Mouse (Mus musculus) cerebellum, adult 11 months (tissue): ENCODE measurements at regions not wholly inside any gene's neighbourhood (a gene's known extent, or its start where the extent isn't known, plus 50 kb on each side); places are given as distances from the start of the nearest gene placed in this dataset.
A peak's percentile ranks its signal among the peaks of the same experiment; 100 is the strongest.

Experiments
- DNase-seq: peaks from one replicate; pipeline ENCODE4 v3.0.0; 2022

- DNase-seq = no peak
Measured at GRCm38 (mm10) chr2:174848981-174849681, 88.7 kb downstream of the Edn3 start.

GRCm38 (mm10) chr2:174850860-174851259, 90.4 kb downstream of the Edn3 start:
- DNase-seq = no peak

- peak; percentile 5 for DNase-seq
Measured at GRCm38 (mm10) chr2:174851525-174852330, 91.3 kb downstream of the Edn3 start.

GRCm38 (mm10) chr2:174853786-174854185, 93.4 kb downstream of the Edn3 start:
- DNase-seq = no peak

DNA sequence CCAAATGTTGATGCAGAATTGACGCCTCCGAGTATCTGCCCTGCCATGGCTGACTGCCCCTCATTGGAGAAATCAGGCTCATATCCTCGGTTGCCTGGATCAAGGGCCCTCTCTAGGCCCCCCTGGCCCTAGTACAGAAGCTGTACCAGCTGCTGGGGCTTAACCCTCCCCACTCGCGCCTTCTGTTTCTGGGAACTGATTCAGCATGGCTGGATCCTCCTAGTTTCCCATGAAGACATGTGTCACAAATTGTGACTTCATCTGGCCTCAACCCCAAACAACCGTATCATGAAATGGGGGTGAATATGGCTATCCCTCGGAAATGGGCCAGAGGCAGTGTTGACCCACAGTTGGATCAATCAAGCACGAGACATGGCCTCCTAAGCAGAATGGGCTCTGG, 95.1 kb downstream of the Edn3 start:
- DNase-seq = no peak

GRCm38 (mm10) chr2:174856135-174856534, 95.7 kb downstream of the Edn3 start:
- DNase-seq = no peak

DNA sequence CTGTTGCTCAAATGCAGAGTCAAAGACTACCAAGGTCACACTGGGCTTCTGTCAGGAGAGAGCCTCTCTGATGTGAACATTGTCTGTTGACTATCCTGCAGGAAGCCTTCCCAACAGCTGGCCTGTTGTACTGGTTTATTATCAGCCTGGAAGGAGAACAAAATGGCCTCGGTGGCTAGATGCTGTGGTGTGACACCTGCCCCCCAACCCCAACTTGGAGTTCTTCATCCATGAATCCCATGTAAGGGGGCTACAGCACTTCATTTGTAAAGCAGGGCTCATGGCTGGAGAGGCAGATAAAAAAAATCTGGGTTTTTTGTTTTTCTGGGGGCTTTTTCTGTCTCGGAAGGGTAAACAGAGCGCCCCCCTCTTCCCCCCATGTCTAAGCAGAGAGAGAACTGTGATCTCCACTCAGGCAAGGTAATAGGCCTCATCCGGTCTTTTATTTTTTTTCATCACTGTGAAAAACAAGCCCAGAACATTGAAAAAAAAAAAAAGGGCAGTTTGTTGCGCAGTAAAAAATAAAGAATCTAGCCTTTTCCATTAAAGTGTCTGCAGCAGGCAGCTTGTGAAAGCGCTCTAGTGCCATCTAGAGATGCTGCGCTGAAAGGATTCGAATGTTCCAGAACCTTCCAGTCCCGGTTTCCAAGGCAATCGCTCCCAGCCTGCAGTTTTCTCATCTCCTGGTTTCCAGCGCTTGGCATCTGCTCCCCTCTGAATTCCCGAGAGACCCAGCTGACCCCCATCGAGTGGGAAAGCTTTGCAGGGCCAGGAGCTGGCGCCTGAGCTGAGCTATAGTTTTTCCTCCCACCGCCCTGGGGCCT, 97.8 kb downstream of the Edn3 start:
- DNase-seq = peak; percentile 29

DNA sequence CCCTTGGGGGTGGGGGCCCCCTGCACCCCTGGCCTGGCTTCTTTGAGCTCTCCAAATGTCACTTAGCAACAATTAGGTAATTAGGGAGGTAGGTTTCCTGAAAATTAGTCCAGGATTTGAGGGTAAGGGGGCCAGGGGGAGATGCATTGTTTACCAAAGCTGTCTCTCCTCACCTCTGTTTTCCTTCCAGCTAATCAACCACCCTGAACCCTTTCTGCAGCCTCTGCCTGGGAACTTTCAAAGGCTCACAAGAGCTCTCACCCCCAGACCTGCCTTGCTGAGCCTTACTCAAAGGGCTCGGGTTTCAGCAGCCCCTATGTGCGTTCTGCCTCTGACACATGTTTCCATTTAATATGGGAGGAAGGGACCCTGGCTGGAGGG, 98.4 kb downstream of the Edn3 start:
- no peak for DNase-seq

DNA sequence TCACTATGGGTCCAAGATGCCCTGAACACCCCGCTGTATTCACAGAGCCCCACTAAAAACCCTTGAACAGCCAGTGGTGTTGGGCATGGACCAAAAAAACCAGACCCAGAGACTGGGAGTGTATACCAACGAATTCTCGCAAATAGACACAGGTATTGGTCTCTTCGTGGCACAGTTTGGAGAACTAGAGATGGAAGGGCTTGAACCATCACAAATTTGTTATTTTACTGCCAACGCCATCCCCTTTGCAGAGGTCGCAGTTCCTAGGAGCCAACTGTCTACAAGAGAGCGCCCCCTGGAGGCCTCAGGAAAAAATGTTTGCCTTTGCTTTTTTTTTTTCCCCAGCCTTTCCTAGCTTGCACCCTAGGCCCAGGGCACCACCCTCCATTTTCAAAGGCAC, 99.1 kb downstream of the Edn3 start:
- peak; percentile 5 for DNase-seq

- no peak for DNase-seq
Measured at GRCm38 (mm10) chr2:174864657-174865056, 104.2 kb downstream of the Edn3 start.

GRCm38 (mm10) chr2:174866546-174866945, 106.1 kb downstream of the Edn3 start:
- no peak for DNase-seq

GRCm38 (mm10) chr2:174867397-174867796, 107.0 kb downstream of the Edn3 start:
- no peak for DNase-seq

- no peak for DNase-seq
Measured at GRCm38 (mm10) chr2:174868186-174868585, 107.8 kb downstream of the Edn3 start.

GRCm38 (mm10) chr2:174868743-174869369, 108.4 kb downstream of the Edn3 start:
- DNase-seq = no peak

GRCm38 (mm10) chr2:174870284-174870683, 109.9 kb downstream of the Edn3 start:
- DNase-seq = no peak

GRCm38 (mm10) chr2:174871225-174871624, 110.8 kb downstream of the Edn3 start:
- no peak for DNase-seq

DNA sequence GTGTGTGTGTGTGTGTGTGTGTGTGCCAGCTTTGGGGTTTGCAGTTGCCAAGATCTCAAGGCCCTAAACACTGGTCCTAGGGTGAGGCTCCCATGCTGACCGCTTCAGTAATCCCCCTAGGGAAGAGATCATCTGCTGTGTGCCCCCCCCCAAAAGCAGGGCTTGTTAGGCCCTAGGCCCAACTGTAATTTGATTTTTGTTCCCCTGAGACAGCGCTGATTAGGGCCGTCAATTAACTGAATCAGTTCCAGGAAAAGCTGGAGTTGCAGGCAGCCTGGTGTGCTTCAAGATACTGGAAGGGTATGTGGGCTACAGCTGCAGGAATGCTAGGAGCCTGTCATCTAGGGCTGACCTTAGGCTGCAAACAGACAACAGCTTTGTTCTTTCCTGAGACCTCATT, 111.4 kb downstream of the Edn3 start:
- DNase-seq = no peak

GRCm38 (mm10) chr2:174876886-174877285, 116.5 kb downstream of the Edn3 start:
- no peak for DNase-seq

GRCm38 (mm10) chr2:174878979-174879378, 118.6 kb downstream of the Edn3 start:
- DNase-seq = no peak

- no peak for DNase-seq
Measured at GRCm38 (mm10) chr2:174880659-174881058, 120.2 kb downstream of the Edn3 start.

- no peak for DNase-seq
Measured at GRCm38 (mm10) chr2:174884232-174885225, 124.1 kb downstream of the Edn3 start.

- no peak for DNase-seq
Measured at GRCm38 (mm10) chr2:174892658-174893057, 117.4 kb upstream of the Gm14444 start.
